Mouse (Mus musculus) c-Kit-positive CD71-negative TER-119-negative erythroid progenitor cells, embryonic 14.5 days (primary cell): ENCODE data around the gene Polr2b.

Experiments
- DNase-seq: peaks from one replicate; pipeline ENCODE4 v3.0.0-alpha.2; 2013; ENCODE audit warnings: low read depth

Polr2b gene

DNA sequence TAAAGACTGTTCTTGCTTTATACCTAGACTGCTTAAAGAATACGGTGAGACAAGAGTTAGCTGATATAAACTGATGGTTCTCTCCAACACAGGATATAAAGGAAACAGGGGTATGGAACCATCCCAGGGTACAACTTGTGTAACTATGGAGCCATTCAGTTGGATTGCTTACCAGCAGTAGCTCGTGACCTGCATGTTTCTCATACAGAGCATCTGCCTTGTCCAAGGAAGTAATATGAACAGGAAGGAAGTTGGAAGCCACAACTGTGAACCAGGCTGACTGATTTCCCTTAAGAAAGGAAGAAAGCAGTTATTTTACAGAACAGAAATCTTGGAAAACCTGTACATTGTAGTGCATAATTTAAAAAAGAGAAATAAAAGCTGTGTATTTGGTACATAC lies 10.5 kb upstream of the Polr2b start:
- DNase-seq: no peak

DNA sequence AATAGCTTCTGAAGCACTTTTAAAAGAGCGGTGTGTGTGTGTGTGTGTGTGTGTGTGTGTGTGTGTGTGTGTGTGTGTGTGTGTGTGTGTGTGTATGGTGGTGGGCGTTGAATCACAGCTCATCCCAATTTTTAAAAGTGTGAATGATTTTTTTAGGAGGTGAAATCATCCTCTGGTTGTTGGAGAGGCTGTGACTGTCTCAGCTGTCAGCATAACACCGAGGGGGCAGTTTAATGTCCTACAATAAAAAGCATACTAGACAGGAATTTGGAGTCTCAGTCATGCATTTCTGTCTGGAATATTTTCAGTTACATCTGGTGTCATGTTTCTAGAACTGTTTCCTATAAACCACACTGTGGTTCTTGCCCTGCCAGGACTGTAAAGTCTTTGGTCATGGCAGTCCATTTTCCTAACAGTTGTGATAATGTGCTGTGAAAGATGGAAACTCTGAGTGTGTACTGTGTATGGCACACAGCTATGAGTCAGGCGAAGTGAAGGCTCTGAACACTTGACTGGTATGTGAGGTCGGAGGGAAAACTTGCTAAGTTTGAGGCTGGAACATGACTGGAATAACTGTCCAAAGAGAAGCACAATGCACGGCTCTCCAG lies 8.5 kb upstream of the Polr2b start:
- no peak for DNase-seq

DNA sequence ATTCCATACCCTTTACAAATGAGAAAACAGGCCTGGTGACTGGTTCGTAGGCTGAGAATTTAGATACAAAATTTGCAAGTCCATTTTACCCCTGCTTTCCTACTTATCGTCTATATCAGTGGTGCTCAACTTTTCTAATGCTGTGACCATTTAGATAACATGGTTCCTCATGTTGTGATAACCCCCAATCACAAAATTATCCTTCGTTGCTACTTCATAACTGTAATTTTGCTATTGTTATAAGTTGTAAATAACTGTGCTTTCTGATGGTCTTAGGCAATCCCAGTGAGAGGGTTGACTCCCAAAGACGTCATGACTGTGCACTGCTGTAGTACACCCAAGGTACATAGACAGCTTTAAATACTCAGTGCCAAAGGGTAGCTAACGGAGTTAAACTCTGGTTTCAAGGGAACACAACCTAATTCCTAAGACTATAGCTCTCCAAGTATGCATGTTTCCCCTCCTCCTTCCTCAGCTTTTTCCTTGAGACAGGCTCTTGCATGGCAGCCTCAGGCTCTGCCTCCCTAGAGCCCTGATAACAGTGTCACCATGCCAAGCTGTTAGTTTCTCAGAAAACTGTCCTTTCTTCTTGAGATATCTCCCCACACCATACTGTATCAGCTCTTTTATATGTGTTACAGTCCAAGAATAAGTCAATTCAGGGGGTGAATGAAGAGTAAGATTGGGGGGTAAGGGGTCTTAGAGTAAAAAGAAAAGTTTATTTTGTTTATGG lies 2.0 kb upstream of the Polr2b start:
- no peak for DNase-seq

DNA sequence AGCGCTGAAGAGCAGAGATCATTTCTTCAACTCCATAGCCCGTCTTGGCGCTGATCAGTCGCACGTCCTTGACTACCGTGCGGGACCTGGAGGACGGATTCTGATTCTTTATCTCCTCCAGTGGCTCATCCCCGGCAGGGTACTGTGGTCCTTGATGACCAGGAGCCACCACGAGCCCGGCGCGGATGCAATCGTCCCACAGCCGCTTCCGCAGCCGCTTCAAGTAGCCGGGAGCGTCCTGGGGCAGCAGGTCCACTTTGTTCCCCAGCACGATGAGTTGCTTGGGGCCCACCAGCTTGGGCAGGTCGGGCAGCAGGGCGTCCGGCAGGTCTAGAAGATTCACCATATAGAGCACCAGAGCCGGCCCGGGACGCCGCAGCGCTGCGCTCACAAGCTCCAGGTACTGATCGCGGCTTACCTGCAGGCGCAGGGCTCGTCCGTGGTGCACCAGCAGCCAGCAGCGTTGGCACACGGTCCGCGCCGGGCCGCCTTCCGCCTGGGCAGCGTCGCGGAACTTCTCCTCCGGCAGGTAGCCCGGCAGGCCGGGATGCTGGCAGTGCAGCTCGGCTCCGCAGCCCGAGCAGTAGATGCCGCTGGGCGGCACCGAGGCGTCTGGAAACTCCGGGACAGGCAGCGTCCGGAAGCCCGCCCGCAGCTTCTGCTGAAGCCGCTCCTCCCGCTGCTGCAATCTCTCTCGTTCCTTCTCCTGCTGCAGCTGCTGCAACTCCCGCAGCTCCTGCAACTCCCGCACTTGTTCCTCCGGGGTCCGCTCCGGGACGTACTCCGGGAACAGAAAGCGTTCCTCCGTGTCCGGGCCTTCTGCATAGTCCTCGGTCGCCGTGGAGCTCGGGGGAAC lies 668 bp upstream of the Polr2b start:
- no peak for DNase-seq

DNA sequence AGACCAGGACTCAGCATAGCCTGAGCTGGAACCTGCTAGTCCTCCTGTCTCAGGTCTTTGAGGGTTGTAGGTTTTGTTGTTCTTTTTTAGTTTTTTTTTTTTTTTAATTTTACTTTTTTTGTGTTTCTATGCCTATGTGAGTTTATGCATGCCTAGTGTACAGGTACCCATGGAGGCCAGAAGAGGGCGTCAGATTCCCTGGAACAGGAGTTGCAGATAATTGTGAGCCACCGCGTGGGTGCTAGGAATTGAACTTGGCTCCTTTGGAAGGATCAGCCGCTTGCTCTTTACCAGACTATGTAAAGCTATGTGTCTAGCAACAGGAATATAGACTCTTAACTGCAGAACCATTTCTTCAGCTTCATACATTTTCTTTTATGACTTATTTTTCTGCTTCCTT lies 4.3 kb downstream of the Polr2b start:
- no peak for DNase-seq

DNA sequence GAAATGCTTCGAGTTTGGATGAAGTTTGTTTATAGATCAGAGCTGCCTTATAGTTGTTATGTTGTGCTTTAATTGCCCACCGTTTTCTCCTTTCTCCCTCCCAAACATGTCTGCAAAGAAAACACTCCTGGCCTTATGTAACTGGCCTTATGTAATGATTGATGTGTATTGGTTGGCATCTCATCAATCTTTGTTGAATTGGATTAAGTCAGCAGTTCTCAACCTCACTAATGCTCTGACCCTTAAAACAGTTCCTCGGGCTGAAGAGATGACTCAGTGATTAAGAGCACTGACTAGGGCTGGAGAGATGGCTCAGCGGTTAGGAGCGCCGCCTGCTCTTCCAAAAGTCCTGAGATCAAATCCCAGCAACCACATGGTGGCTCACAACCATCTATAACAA lies 5.0 kb downstream of the Polr2b start:
- DNase-seq: no peak

DNA sequence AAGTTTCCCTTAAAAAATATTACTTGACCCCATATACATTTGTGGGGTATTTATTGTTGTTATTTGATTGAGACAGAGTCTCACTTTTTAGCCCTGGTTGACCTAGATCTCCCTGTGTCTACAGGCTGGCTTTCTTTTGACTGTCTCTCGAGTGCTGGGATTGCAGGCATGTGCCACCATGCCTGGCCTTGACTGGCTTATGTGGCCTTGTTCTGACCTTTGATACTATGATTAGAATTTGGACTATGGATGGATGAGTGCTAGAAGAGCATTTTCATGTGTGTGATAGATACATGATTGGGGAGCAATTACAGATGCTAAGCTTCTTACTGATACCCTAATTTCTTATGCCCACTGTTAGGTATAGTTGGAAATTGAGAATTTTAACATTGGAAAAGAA lies 15.0 kb downstream of the Polr2b start:
- no peak for DNase-seq

DNA sequence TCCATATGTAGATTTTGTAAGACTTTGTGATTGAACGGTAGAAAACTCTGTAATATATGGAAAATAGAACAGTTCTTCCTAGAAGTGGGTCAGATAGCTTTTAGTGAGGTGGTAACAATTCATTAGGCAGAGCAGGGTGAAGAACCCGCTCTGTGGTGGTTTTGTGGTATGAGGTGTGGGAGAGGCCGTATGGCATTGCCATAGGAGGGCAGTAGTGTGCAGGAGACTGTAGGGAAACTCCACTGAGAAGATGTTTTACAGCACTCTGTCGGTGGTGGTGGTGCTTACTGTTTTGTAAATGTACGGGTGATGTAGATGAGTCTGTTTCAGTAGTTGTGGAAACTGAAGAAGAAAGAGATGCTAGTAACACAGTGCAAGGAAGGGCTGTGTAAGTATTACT lies 20.2 kb downstream of the Polr2b start:
- no peak for DNase-seq

DNA sequence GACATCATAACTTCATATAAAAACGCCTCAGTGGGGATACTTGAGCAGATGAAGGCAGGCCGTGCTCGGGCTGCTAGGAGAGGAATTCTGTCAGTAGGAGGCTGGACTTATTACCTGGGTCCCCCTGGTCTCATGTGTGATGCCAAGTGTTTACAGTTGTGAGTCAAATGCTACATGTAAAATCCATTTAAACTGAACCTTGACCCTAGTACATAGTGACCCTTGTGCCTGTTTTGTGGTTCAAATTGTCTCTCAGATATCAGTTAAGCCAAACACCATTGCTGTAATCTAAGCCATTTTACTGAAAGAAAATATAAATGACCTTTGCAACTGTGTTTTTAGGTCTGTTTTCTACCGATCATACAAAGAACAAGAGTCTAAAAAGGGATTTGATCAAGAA lies 30.1 kb downstream of the Polr2b start:
- DNase-seq: no peak

DNA sequence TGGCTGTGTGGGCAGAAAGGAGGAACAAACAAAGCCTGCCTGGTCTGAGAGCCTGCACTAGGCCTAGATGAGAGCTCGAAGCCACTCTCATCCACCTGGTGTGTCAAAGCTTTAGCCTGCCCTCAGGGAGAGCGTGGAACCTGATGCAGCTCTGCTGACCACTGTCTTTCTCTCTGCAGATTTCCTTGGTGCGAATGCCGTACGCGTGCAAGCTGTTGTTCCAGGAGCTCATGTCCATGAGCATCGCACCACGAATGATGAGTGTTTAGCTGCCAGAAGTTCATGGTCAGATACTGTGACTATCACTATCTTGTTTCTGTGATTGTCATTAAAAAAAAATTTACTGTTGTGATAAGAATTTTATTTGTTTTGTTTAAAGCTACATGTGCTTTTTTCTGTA lies 39.0 kb downstream of the Polr2b start:
- DNase-seq: no peak

DNA sequence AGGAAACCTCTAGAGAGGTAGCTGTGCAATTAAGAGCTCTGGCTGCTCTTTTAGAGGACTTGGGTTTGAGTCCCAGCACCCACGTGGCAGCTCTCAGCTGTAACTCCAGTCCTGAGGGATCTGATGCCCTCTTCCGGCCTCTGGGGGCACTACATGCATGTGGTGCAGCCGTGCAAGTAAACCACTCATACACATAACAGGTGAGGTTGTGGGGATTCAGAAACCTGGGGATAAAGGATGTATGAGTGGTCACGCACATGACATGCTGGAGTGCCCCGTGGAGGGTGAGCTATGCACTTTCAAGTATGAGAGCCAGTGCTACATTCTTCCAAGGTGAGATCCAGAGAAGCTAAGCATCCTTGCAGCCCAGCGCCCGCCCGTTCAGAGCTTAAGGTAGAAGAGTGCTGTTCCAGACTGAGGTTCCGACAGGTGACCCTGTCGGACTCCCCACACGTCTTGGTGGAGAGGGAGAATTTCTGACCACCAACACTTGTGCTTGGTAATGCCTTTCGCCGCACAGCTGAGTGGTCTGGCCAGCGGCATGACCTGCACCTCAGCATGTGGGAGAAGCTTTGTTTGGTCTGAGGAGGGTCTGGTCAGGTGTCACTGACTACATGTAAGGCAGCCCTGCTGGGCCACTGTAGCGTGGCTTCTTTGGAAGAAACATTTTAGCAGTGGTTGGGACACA lies 40.2 kb downstream of the Polr2b start:
- DNase-seq: no peak

DNA sequence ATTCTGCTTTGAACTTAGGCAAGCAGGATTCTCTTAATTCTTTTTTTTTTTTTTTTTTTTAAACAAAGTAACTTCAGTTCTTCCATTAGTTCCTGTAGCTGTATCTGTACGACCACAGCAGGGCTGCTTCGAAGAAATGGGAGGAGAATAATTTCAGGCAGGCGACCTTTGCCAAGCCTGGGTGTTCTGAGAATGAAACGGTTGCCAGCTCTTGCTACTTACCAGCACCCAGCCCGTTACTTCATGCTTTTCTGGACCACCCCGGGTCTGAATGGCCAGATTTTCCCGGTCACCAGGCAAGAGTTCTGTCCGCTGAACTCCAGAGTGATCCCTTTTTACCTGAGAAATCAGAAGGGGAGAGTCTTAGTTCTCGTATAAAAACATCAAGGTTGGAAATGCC lies 41.7 kb downstream of the Polr2b start:
- no peak for DNase-seq

DNA sequence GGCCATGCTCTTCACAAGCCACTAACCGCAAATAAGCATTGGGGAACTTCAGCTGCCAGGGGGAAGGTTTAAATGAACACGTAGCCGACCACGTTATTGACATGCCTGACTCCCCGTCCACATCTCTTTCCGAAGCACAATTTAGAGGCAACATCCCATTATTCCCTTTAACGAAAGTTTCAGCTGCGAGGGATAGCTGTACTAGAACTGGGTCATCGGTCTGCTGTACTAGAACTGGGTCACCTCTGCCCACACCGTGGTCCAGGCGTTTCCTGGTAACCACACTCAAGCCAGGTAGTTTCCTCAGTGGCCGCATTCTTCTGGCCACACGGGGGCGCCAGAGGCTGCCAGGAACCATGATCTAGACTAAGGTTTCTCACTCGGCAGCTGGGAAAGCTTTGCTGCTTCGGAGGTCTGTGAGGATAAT lies 44.4 kb downstream of the Polr2b start:
- peak; percentile 79 for DNase-seq

DNA sequence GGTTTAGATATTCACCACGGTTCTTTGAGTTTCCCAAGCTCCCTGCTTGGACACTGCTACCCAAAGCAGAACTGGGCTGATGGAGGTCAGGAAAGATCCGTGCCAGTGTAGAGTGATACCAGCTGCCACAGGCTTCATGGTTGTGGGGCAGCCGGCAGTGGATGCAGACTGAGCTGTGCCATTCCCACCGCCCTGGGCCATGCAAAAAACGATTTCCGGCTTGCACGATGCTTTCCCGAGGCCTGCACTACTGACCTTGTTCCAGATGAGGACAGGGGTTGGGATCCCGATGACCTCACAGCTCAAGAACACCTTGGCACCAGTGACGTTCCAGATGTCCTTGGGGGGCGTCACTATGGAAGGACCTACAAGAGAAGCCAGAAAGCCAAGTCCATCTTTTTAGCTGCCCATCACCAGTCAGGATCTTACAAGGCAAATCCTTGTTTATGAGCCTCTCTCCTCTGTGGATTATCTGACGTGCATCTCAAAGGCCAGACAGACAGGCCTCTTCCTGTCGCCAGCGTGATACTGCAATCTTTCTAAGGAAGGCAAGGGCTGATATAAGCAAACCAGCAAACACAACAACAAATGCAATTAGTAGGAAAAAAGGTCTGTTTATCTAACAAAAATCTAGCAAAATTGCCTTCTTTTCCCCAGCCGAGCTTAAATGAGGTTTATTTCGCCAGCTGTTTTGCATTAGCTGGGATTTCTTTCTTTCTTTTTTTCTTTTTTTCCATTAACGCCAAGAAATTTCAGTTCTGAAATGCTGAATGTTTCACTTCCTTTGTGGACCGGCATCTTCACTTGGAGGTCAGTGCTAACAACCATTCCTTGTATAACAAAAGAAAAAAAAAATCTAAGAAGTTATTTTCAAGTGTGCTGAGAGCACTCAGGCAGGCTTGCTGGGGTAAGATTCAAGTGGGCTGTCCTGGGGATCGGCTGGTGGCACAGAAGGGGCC lies 45.6 kb downstream of the Polr2b start:
- no peak for DNase-seq

DNA sequence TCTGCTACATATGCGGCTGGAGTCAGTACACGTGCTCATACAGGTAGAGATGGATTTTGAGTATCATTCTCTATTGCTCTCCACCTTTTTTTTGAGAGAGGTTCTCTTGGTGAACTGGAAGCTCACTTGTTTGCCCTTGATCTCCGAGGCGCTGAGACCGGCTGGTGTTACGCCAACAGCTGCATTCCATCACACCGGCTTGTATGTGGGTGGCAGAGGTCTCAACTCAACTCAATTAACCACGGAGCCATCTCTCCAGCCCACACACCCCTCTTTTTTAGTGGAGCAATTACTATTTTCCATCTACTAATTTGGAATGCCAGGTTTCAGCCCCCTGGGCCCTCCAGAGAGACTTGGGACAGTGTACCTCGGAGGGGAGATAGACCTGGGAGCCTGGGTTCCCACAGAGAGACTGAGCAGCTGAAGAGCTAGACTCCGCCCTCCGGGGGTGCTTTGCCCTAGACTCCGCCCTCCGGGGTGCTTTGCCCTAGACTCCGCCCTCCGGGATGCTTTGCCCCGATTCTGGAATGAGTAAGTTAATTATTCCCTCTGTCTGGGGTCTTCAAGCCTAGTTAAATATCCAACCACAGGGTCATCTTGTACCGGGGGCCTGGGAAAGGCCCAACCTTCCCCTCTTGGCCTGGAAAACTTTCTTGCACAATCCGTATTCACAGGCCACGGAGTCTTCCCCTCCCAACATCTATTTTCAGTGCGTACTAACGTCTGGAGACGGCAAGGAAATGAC lies 47.6 kb downstream of the Polr2b start:
- DNase-seq: no peak

DNA sequence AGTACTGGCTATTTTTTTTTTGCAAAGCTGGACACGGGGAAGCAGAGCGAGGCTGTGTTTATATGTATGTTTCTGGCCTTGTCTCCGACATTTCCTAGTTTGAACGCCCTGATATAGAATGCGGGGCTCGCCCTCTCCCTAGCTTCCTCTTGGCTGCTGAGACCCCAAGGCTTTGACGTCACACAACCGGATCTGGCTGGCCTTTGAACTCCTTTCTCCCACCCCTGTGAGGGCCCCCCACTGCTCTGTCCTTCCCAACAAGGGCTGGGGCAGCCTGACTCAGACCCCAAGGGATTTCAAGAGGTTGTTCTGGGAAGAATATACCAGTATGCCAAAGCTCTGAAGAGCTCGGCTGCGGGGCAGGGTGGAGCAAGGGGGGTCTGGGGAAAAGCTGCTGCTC lies 48.4 kb downstream of the Polr2b start:
- no peak for DNase-seq

DNA sequence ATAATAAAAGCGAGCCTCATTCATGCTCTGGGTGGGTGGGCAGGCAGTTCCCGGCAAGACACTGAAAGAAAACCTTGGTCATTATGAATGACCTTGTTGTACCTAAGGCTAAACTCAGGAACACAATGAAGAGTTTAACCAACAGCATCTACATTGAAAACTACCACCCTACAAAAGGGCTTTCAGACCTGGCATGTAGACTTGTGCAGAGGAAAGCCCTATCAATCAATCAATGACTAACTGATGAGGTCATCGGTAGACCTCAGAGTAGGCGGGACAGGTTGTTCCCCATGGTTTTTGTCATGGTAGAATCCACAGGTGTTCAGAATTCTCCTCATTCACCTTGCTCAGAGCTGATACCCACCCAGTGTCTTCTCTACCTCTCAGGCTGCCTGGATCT lies 50.0 kb downstream of the Polr2b start:
- DNase-seq: no peak

DNA sequence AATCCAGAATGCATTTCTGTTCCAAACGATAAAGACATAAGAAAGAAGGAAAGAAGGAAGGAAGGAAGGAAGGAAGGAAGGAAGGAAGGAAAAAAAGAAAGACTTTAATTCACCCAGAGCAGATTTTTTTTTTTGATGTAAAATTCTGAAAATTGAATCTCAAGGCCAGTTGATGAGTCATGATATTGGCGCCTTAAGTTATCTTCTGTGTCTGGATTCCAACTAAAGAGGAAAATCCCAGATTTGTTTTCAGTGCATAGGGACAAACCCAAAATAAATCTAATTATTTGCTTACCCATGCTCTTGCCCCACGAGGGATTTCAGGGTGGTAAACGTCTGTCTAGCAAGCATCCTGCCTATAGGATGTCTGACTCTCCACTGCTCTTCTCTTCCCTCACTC lies 51.1 kb downstream of the Polr2b start:
- no peak for DNase-seq

DNA sequence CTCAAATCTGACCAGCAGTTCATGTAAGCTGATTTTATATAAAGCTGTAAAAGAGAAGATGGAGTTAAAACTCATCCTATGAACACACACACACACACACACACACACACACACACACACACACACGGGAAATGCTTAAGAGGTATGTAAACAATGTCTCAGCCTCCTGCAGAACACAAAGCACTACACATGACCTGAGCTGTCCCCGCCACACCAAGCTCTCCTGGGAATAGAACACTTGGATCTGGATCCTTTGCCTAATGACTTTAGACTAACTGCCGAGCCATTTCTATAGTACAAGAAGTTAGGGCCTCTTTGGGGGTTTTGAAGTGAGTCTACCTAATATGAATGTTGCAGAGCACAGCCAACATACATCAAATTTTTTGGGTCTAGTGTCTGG lies 52.2 kb downstream of the Polr2b start:
- DNase-seq: no peak

DNA sequence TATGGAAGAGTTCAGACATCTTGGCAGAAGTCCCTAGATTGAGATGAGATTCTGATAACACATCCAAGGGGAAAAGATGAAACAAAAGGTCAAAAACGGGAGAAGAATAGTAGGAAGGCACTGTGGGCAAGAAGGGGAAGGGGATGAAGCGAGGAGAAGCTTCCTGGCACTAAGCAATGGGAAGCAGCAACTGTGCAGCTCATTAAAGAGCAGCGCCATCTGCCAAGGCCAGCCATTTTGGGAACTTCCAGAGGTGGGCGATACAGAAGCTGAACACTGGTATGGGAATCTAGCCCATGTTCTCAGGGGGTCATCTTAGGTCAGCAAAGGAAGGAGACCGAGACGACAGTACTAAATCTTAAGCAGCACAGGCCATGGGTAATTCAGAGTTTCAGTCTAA lies 53.7 kb downstream of the Polr2b start:
- no peak for DNase-seq
